Mouse (Mus musculus): ENCODE results near the gene Fam83d. TPM values are rescaled to one million over a fixed set of nuclear protein-coding genes. Genes with fewer than 3 reads are reported as not detected.

Fam83d gene
- polyA plus RNA-seq, 1 experiment from 2014 or later = 39.9 TPM

GRCm38 (mm10) chr2:158749366-158749765, 18.5 kb upstream of the Fam83d start:
- no peak overlapping the region for H3K27ac ChIP-seq (replicated peaks)
- H3K27me3 ChIP-seq = no peaks in the 10 kb centered on the region
- WGBS = 89% methylated on average over 9 of the region's 9 CpGs
- H3K36me3 ChIP-seq = no peaks in the 10 kb centered on the region
- H3K4me2 ChIP-seq (replicated peaks) = no peak overlapping the region
- no peak for ATAC-seq (ENCODE audit: insufficient number of reproducible peaks, low FRiP score, low TSS enrichment, low read depth)
- no peak overlapping the region for H3K9ac ChIP-seq
- no peaks in the 10 kb centered on the region for H3K9me3 ChIP-seq (replicated peaks)
- H3K4me1 ChIP-seq = no peaks in the 10 kb centered on the region
- no peak overlapping the region for H3K4me3 ChIP-seq (replicated peaks)

- 58% methylated on average over 2 of the region's 2 CpGs for WGBS
- ATAC-seq (ENCODE audit: insufficient number of reproducible peaks, low FRiP score, low TSS enrichment, low read depth) = no peak
- no peak overlapping the region for H3K9ac ChIP-seq
- no peak overlapping the region for H3K4me3 ChIP-seq (replicated peaks)
- no peaks in the 10 kb centered on the region for H3K4me1 ChIP-seq
- H3K4me2 ChIP-seq (replicated peaks) = no peak overlapping the region
- H3K9me3 ChIP-seq (replicated peaks) = no peaks in the 10 kb centered on the region
- H3K27ac ChIP-seq (replicated peaks) = no peak overlapping the region
- no peaks in the 10 kb centered on the region for H3K27me3 ChIP-seq
- H3K36me3 ChIP-seq = no peaks in the 10 kb centered on the region
These were observed 7.7 kb upstream of the Fam83d start for GRCm38 (mm10) chr2:158760231-158760630.

- no peak overlapping the region for H3K4me3 ChIP-seq (replicated peaks)
- H3K4me2 ChIP-seq (replicated peaks) = no peak overlapping the region
- no peaks in the 10 kb centered on the region for H3K36me3 ChIP-seq
- H3K9ac ChIP-seq = no peak overlapping the region
- H3K4me1 ChIP-seq = peaks cover under 1% of the 10 kb centered on the region; the same call in 1 of the 2 replicates
- no peaks in the 10 kb centered on the region for H3K27me3 ChIP-seq
- no peaks in the 10 kb centered on the region for H3K9me3 ChIP-seq (replicated peaks)
- WGBS = 89% methylated on average over 5 of the region's 5 CpGs
- ATAC-seq (ENCODE audit: insufficient number of reproducible peaks, low FRiP score, low TSS enrichment, low read depth) = no peak
- no peak overlapping the region for H3K27ac ChIP-seq (replicated peaks)
These were observed 5.6 kb upstream of the Fam83d start for GRCm38 (mm10) chr2:158762339-158762738.

GRCm38 (mm10) chr2:158768350-158768749, 457 bp downstream of the Fam83d start:
- under 1% methylated on average over 37 of the region's 37 CpGs for WGBS
- no peak for ATAC-seq (ENCODE audit: insufficient number of reproducible peaks, low FRiP score, low TSS enrichment, low read depth)

GRCm38 (mm10) chr2:158768771-158769170, 878 bp downstream of the Fam83d start:
- H3K9ac ChIP-seq = peak overlapping the region; percentile 62; the same call in 1 of the 2 replicates
- 4% methylated on average over 5 of the region's 5 CpGs for WGBS
- no peak for ATAC-seq (ENCODE audit: insufficient number of reproducible peaks, low FRiP score, low TSS enrichment, low read depth)
- H3K4me3 ChIP-seq (replicated peaks) = peak overlapping the region; percentile 68
- peak overlapping the region; percentile 88 for H3K4me2 ChIP-seq (replicated peaks)
- peaks cover 50% of the 10 kb centered on the region for H3K4me1 ChIP-seq
- H3K27ac ChIP-seq (replicated peaks) = 0 out of 2 replicates have a peak overlapping the region, but pooled peaks have one; percentile 56
- H3K36me3 ChIP-seq = peaks cover 6% of the 10 kb centered on the region; the same call in 1 of the 2 replicates
- no peaks in the 10 kb centered on the region for H3K9me3 ChIP-seq (replicated peaks)
- H3K27me3 ChIP-seq = no peaks in the 10 kb centered on the region

More at GRCm38 (mm10) chr2:158768350-158768749, 457 bp downstream of the Fam83d start:
- peak overlapping the region; percentile 68 for H3K4me3 ChIP-seq (replicated peaks)
- H3K4me1 ChIP-seq = peaks cover 50% of the 10 kb centered on the region
- peak overlapping the region; percentile 56 for H3K27ac ChIP-seq (replicated peaks)
- H3K4me2 ChIP-seq (replicated peaks) = peak overlapping the region; percentile 88
- no peaks in the 10 kb centered on the region for H3K27me3 ChIP-seq
- H3K36me3 ChIP-seq = 0 out of 2 replicates have a peak, but pooled peaks cover 4% of the 10 kb centered on the region
- no peaks in the 10 kb centered on the region for H3K9me3 ChIP-seq (replicated peaks)
- H3K9ac ChIP-seq = peak overlapping the region; percentile 62

- peaks cover 13% of the 10 kb centered on the region; the same call in 1 of the 2 replicates for H3K36me3 ChIP-seq
- peaks cover 53% of the 10 kb centered on the region for H3K4me1 ChIP-seq
- H3K4me3 ChIP-seq (replicated peaks) = peak overlapping the region; percentile 68
- no peaks in the 10 kb centered on the region for H3K27me3 ChIP-seq
- H3K27ac ChIP-seq (replicated peaks) = peak overlapping the region; percentile 67; the same call in 1 of the 2 replicates
- 17% methylated on average over 13 of the region's 13 CpGs for WGBS
- ATAC-seq (ENCODE audit: insufficient number of reproducible peaks, low FRiP score, low TSS enrichment, low read depth) = no peak
- H3K4me2 ChIP-seq (replicated peaks) = peak overlapping the region; percentile 88
- H3K9ac ChIP-seq = peak overlapping the region; percentile 19; the same call in 1 of the 2 replicates
- no peaks in the 10 kb centered on the region for H3K9me3 ChIP-seq (replicated peaks)
These were observed 2.3 kb downstream of the Fam83d start for GRCm38 (mm10) chr2:158770126-158770757.

- WGBS = 45% methylated on average over 11 of the region's 11 CpGs
These were observed 3.3 kb downstream of the Fam83d start for GRCm38 (mm10) chr2:158771066-158771763.

GRCm38 (mm10) chr2:158772808-158773207, 4.9 kb downstream of the Fam83d start:
- Histone ChIP-seq H3K27me3 (no peaks in the 10 kb centered on the region), H3K4me3 (replicated peaks) (no peak overlapping the region), H3K4me1 (peaks cover 65% of the 10 kb centered on the region), H3K9ac (no peak overlapping the region), H3K4me2 (replicated peaks) (no peak overlapping the region), H3K36me3 (peaks cover 13% of the 10 kb centered on the region; the same call in 1 of the 2 replicates), H3K9me3 (replicated peaks) (no peaks in the 10 kb centered on the region), H3K27ac (replicated peaks) (no peak overlapping the region)
- no peak for ATAC-seq (ENCODE audit: insufficient number of reproducible peaks, low FRiP score, low TSS enrichment, low read depth)
- 88% methylated on average over 13 of the region's 13 CpGs for WGBS

More at GRCm38 (mm10) chr2:158771066-158771763, 3.3 kb downstream of the Fam83d start:
- Histone ChIP-seq H3K9ac (no peak overlapping the region), H3K9me3 (replicated peaks) (no peaks in the 10 kb centered on the region), H3K4me3 (replicated peaks) (peak overlapping the region; percentile 68), H3K4me1 (peaks cover 53% of the 10 kb centered on the region), H3K36me3 (peaks cover 13% of the 10 kb centered on the region; the same call in 1 of the 2 replicates), H3K27ac (replicated peaks) (no peak overlapping the region), H3K27me3 (no peaks in the 10 kb centered on the region), H3K4me2 (replicated peaks) (peak overlapping the region; percentile 88)
- no peak for ATAC-seq (ENCODE audit: insufficient number of reproducible peaks, low FRiP score, low TSS enrichment, low read depth)

GRCm38 (mm10) chr2:158774886-158775285, 7.0 kb downstream of the Fam83d start:
- no peaks in the 10 kb centered on the region for H3K9me3 ChIP-seq (replicated peaks)
- ATAC-seq (ENCODE audit: insufficient number of reproducible peaks, low FRiP score, low TSS enrichment, low read depth) = no peak
- H3K36me3 ChIP-seq = peaks cover 13% of the 10 kb centered on the region; the same call in 1 of the 2 replicates
- 67% methylated on average over 8 of the region's 8 CpGs for WGBS
- no peak overlapping the region for H3K4me2 ChIP-seq (replicated peaks)
- H3K27ac ChIP-seq (replicated peaks) = no peak overlapping the region
- H3K4me1 ChIP-seq = peaks cover 56% of the 10 kb centered on the region
- no peak overlapping the region for H3K9ac ChIP-seq
- no peak overlapping the region for H3K4me3 ChIP-seq (replicated peaks)
- no peaks in the 10 kb centered on the region for H3K27me3 ChIP-seq

GRCm38 (mm10) chr2:158776716-158777115, 8.8 kb downstream of the Fam83d start:
- WGBS = 79% methylated on average over 4 of the region's 4 CpGs
- Histone ChIP-seq H3K4me3 (replicated peaks) (no peak overlapping the region), H3K36me3 (peaks cover 29% of the 10 kb centered on the region), H3K9ac (no peak overlapping the region), H3K27me3 (no peaks in the 10 kb centered on the region), H3K27ac (replicated peaks) (no peak overlapping the region), H3K4me1 (peaks cover 38% of the 10 kb centered on the region), H3K9me3 (replicated peaks) (no peaks in the 10 kb centered on the region), H3K4me2 (replicated peaks) (no peak overlapping the region)
- ATAC-seq (ENCODE audit: insufficient number of reproducible peaks, low FRiP score, low TSS enrichment, low read depth) = no peak

- Histone ChIP-seq H3K27me3 (no peaks in the 10 kb centered on the region), H3K9ac (no peak overlapping the region), H3K4me2 (replicated peaks) (no peak overlapping the region), H3K9me3 (replicated peaks) (no peaks in the 10 kb centered on the region), H3K4me1 (peaks cover 32% of the 10 kb centered on the region), H3K4me3 (replicated peaks) (no peak overlapping the region), H3K36me3 (peaks cover 32% of the 10 kb centered on the region), H3K27ac (replicated peaks) (no peak overlapping the region)
- no peak for ATAC-seq (ENCODE audit: insufficient number of reproducible peaks, low FRiP score, low TSS enrichment, low read depth)
- WGBS = 74% methylated on average over 6 of the region's 6 CpGs
These were observed 9.6 kb downstream of the Fam83d start for GRCm38 (mm10) chr2:158777490-158777889.
